Mouse (Mus musculus) liver, embryonic 13.5 days (tissue): ENCODE results near the gene Nfkb1. TPM values are rescaled to one million over a fixed set of nuclear protein-coding genes. Genes with fewer than 3 reads are reported as not detected.

Source experiments
- ATAC-seq: fragments of 200-750 bp; cut with Nextera tagmentation; 2 replicates; pipeline ENCODE4 v1.8.0; 2017; ENCODE audit warnings: low read depth, mild to moderate bottlenecking, moderate number of reproducible peaks, moderate library complexity
- DNase-seq: peaks from one replicate; pipeline ENCODE4 v3.0.0; 2022
- H3K27ac ChIP-seq: fragments of 300-500 bp; sonication (generic); 2 replicates; pipeline ENCODE4 v1.5.1; 2015; ENCODE audit warnings: moderate library complexity, mild to moderate bottlenecking, inconsistent platforms
- H3K27me3 ChIP-seq: fragments of 300-500 bp; sonication (generic); 2 replicates; pipeline ENCODE4 v1.6.1; 2015; ENCODE audit warnings: mild to moderate bottlenecking, inconsistent platforms
- H3K36me3 ChIP-seq: fragments of 300-500 bp; sonication (generic); 2 replicates; pipeline ENCODE4 v1.6.1; 2015; ENCODE audit warnings: mild to moderate bottlenecking, inconsistent platforms
- H3K4me1 ChIP-seq: fragments of 300-500 bp; sonication (generic); replicated peaks from 2 replicates; pipeline ENCODE4 v1.6.1; 2015; ENCODE audit warnings: inconsistent platforms
- H3K4me2 ChIP-seq: fragments of 300-500 bp; sonication (generic); 2 replicates; pipeline ENCODE4 v1.6.1; 2015; ENCODE audit warnings: inconsistent platforms, mild to moderate bottlenecking, moderate library complexity
- H3K4me3 ChIP-seq: fragments of 300-500 bp; sonication (generic); replicated peaks from 2 replicates; pipeline ENCODE4 v1.5.1; 2015; ENCODE audit warnings: mild to moderate bottlenecking, inconsistent platforms
- H3K9ac ChIP-seq: fragments of 300-500 bp; sonication (generic); 2 replicates; pipeline ENCODE4 v1.6.1; 2015; ENCODE audit warnings: mild to moderate bottlenecking, inconsistent platforms
- H3K9me3 ChIP-seq: fragments of 300-500 bp; sonication (generic); replicated peaks from 2 replicates; pipeline ENCODE4 v1.6.1; 2016; ENCODE audit warnings: inconsistent platforms
- WGBS: fragments of 180-500 bp; shearing (Covaris S2); methylation state at CpG from one replicate; pipeline ENCODE4 v1.1.7; 2015; ENCODE audit not compliant: insufficient replicate concordance; 5-methylcytosine and 5-hydroxymethylcytosine counted together
- polyA plus RNA-seq: library from polyadenylated mRNA; unstranded; fragments of >200 nt; fragmentation: Nextera tagmentation; extraction: Ambion mirVana; gene quantifications from 2 replicates; pipeline ENCODE4 v1.2.1, GENCODE M21; 2015

Nfkb1 gene
- polyA plus RNA-seq, 1 experiment from 2014 or later: 14.1 TPM

DNA sequence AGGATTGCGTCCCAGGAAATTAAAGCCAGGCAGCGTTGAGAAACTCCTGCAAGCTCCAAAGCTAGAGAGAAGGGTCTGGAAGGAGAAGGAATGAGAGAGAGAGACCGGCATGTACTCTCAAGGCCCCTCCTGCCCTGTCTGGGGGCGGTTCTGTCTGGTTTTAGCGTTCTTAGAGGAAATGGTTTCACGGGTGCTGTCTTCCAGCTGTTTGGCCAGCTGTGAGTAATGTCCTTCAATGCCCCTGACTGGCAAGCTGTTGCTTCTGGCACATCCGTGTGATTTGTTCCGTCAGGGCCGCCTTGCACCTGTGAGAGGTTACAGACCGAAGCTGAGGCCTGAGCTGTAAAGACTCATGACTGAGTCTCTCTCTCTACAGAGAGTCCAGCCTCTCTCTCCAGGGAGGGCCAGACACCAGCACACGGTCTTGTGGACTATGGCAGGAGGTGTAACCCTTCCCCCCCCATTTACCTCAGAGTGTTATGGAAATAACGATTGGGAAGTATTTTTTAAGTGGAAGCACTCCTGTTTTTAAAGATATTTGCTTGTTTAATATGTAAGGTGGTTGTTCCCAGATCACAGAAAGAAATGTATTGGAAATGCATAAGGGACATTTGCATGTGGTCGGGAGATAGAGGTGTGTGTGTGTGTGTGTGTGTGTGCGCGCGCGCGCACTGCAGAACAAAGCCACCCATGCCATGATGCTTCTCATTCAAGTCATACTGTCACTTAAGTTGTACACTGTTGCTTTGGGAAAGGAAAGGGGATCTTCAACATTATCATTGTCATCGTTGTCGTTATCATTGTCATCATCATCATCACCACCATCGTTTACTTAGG, 110.7 kb downstream of the Nfkb1 start:
- H3K27ac ChIP-seq: no peak overlapping the region
- H3K4me2 ChIP-seq: no peak overlapping the region
- H3K4me1 ChIP-seq: peaks cover 11% of the 10 kb centered on the region
- no peak overlapping the region for H3K9ac ChIP-seq
- H3K27me3 ChIP-seq: no peaks in the 10 kb centered on the region
- H3K4me3 ChIP-seq: no peak overlapping the region
- no peaks in the 10 kb centered on the region for H3K9me3 ChIP-seq
- ATAC-seq: no peak
- DNase-seq: no peak
- H3K36me3 ChIP-seq: peaks cover 13% of the 10 kb centered on the region
- 71% methylated on average over 21 of the region's 21 CpGs for WGBS

DNA sequence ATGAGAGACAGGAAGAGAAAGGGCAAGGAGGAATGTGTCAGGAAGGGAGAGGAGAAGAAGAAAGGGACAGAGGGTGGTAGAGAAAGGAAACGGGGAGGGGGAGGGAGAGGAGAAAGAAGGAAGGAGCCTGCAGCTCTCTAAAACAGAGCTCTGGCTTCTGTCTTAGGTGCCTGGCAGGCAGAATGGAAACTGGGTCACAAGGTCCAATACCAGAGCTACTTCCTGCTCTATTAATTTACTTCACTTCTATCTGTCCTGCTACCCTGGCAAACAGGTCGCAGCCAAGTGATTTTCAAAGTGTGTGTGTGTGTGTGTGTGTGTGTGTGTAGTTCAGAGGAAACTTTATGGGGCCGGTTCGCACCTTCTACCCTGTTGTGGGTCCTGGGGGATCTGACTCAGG, 112.2 kb downstream of the Nfkb1 start:
- H3K4me1 ChIP-seq: peaks cover 3% of the 10 kb centered on the region; the same call in 1 of the 2 replicates
- no peak for ATAC-seq

DNA sequence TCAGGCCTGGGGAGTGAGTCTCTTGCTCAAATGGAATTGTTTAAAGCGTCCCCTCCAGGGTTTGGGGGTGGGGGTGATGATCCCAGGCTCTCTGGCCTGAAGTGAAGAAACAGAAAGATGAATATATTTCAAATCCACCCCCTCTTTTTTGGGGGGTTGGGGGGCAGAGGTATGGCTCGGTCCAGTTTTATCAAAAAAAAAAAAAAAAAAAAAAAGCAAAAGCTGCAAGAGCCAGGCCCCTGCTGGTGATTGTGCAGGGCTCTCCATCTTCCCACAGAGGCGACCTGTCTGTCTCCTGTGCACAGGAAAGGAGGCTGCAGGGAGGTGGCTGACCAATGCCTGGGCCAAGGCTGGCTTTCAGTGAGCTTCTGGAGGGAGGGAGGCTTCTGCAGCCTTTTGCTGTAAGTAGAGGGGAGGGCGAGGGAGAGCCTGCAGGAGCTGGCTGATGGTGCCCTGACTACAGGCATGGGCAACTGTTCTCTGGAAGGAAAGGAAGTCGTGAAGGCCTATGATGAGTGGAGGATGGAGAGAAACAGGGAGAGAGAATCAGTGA, 112.7 kb downstream of the Nfkb1 start:
- no peaks in the 10 kb centered on the region for H3K9me3 ChIP-seq
- H3K27ac ChIP-seq: no peak overlapping the region
- no peaks in the 10 kb centered on the region for H3K27me3 ChIP-seq
- H3K9ac ChIP-seq: no peak overlapping the region
- WGBS: 44% methylated on average over 5 of the region's 5 CpGs
- DNase-seq: no peak
- H3K4me2 ChIP-seq: no peak overlapping the region
- no peak overlapping the region for H3K4me3 ChIP-seq
- H3K36me3 ChIP-seq: no peaks in the 10 kb centered on the region
- no peak for ATAC-seq
- H3K4me1 ChIP-seq: peaks cover 3% of the 10 kb centered on the region; the same call in 1 of the 2 replicates

More for the DNA sequence above, 112.2 kb downstream of the Nfkb1 start:
- H3K9ac ChIP-seq: no peak overlapping the region
- no peak overlapping the region for H3K27ac ChIP-seq
- no peak for DNase-seq
- no peak overlapping the region for H3K4me3 ChIP-seq
- no peaks in the 10 kb centered on the region for H3K27me3 ChIP-seq
- H3K4me2 ChIP-seq: no peak overlapping the region
- peaks cover 3% of the 10 kb centered on the region for H3K36me3 ChIP-seq
- no peaks in the 10 kb centered on the region for H3K9me3 ChIP-seq
- 46% methylated on average over 4 of the region's 4 CpGs for WGBS

DNA sequence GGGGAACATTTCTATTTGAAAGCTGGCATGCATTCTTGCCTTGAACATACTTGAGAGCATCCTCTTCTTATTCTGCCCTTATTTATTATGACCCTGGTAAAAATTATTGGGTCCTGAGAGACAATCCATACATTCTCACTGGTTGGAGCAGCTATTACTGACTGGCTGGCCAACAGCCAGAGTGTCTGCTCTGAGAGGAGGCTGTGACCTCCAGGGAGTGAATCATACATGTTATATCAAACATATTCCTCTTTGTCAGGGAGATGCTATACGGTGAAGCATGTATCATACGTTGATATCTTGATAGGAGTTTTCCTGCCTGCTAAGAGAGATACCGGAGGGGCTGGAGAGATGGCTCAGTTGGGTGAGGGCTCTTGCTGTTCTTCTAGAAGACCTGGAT, 116.2 kb downstream of the Nfkb1 start:
- no peak overlapping the region for H3K9ac ChIP-seq
- WGBS: 57% methylated on average over 3 of the region's 3 CpGs
- 0 out of 2 replicates have a peak, but pooled peaks cover 4% of the 10 kb centered on the region for H3K36me3 ChIP-seq
- no peak for ATAC-seq
- DNase-seq: no peak
- H3K4me3 ChIP-seq: no peak overlapping the region
- H3K27me3 ChIP-seq: no peaks in the 10 kb centered on the region
- no peaks in the 10 kb centered on the region for H3K9me3 ChIP-seq
- H3K4me1 ChIP-seq: no peaks in the 10 kb centered on the region
- no peak overlapping the region for H3K4me2 ChIP-seq
- H3K27ac ChIP-seq: no peak overlapping the region

DNA sequence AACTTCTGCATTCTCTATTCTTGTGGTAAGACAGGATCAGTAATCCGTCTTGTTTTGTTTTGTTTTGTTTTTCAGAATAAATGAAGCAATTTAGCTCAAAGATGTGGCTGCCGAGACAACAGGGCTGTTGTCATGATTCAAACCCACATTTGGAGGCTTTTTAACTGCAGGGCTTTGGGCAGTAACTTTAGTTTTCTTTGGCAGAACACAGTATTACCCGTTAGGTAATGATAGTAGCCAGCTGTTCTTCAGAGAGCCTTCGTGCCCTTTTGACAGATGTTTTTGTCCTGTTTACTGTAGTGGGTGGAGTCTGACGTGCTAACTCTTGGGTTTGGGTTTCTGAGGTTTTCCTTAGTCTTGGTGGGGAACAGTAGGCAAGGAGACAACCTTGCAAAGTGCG, 118.3 kb downstream of the Nfkb1 start:
- no peak for ATAC-seq

DNA sequence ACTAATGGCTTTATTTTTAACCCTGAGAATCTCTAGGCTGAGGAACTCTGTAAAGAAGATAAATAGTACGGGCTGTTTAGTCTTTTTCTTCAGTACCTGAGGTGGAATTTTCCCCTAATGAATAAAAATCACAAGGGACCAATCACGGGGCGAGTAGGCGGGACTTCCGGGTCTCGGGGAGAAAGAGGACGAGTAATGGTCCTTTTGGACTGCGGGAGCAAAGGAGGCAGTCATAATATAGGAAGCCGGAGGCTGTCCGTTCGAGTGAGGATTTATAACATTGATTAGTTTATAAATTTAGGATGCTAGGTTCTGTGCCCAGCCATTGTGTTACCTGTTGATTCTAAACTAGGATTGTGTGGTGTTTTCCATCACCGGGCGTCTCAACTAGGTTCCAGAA, 119.8 kb downstream of the Nfkb1 start:
- no peak overlapping the region for H3K9ac ChIP-seq
- ATAC-seq: no peak
- no peak overlapping the region for H3K4me3 ChIP-seq
- H3K27ac ChIP-seq: no peak overlapping the region
- 0 out of 2 replicates have a peak, but pooled peaks cover 4% of the 10 kb centered on the region for H3K36me3 ChIP-seq
- no peaks in the 10 kb centered on the region for H3K9me3 ChIP-seq
- no peaks in the 10 kb centered on the region for H3K27me3 ChIP-seq
- 72% methylated on average over 13 of the region's 13 CpGs for WGBS
- H3K4me2 ChIP-seq: no peak overlapping the region
- no peak for DNase-seq
- H3K4me1 ChIP-seq: peaks cover 7% of the 10 kb centered on the region

More for the DNA sequence above, 118.3 kb downstream of the Nfkb1 start:
- H3K9me3 ChIP-seq: no peaks in the 10 kb centered on the region
- 0 out of 2 replicates have a peak, but pooled peaks cover 4% of the 10 kb centered on the region for H3K36me3 ChIP-seq
- 38% methylated on average over 6 of the region's 6 CpGs for WGBS
- no peak for DNase-seq
- no peaks in the 10 kb centered on the region for H3K27me3 ChIP-seq
- no peak overlapping the region for H3K27ac ChIP-seq
- no peak overlapping the region for H3K9ac ChIP-seq
- H3K4me1 ChIP-seq: peaks cover 7% of the 10 kb centered on the region
- H3K4me3 ChIP-seq: no peak overlapping the region
- no peak overlapping the region for H3K4me2 ChIP-seq

DNA sequence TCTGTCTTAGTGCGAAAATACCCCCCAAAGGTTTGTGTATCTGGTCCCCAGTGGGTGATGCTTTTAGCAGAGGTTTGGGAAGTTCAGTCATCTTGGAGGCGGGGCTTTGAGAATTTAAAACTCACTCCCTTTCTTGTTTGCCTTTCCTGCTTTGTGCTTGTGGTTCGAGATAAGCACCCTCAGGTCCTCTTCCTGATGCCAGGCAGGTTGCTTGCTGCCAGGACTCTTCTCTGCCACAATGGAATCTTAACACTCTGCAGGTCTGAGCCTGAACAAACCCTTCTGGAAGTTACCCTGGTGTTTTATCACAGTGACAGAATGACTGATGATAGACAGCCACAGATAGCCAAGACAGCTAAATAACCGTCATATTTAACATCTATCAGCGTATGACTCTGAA, 122.7 kb downstream of the Nfkb1 start:
- Histone ChIP-seq H3K27me3 (no peaks in the 10 kb centered on the region), H3K9ac (no peak overlapping the region), H3K27ac (no peak overlapping the region), H3K36me3 (0 out of 2 replicates have a peak, but pooled peaks cover 4% of the 10 kb centered on the region), H3K4me2 (no peak overlapping the region), H3K9me3 (no peaks in the 10 kb centered on the region), H3K4me3 (no peak overlapping the region), H3K4me1 (peaks cover 7% of the 10 kb centered on the region)
- WGBS: 32% methylated on average over 5 of the region's 5 CpGs
- ATAC-seq: no peak
- no peak for DNase-seq

DNA sequence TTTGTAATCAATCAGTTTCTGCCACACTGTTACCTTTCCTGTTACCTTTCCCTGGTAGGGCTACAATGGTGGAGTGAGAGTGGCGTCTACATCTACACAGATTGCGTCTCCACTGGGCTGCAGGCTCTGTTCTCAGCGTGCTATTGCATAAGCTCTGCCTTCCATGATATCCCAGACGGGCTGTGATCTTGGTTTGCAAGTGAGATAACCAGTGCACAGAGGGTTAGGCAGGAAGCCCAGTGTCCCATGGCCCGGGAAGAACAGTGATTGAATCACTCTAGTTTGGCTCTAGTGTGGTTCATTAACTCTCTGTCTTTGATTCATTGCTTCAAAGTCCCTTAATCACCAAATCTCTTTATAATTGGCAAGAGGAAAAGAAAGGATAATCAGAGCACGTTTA, 123.5 kb downstream of the Nfkb1 start:
- Histone ChIP-seq H3K4me1 (peaks cover 7% of the 10 kb centered on the region), H3K27ac (no peak overlapping the region), H3K9me3 (no peaks in the 10 kb centered on the region), H3K27me3 (no peaks in the 10 kb centered on the region), H3K4me3 (no peak overlapping the region), H3K4me2 (no peak overlapping the region), H3K36me3 (0 out of 2 replicates have a peak, but pooled peaks cover 4% of the 10 kb centered on the region), H3K9ac (no peak overlapping the region)
- ATAC-seq (no peak), DNase-seq (no peak)
- 50% methylated on average over 6 of the region's 6 CpGs for WGBS

DNA sequence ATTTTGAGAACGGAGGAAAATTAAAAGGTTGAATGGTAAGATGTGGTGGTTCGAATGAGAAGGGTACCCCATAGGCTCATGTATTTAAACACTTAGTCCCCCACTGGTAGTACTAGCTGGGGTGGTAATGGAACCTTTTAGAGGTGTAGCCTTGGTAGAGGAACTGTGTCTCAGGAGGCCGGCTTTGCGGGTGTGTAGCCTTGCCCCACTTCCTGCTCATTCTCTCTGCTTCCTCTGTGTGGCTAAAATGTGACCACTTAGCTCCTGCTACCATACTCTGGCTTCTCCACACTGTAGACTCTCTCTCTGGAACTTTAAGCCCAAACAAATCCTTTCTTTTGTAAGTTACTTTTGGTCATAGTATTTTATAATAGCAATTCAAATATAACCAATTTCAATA, 126.0 kb downstream of the Nfkb1 start:
- Histone ChIP-seq H3K27ac (no peak overlapping the region), H3K27me3 (no peaks in the 10 kb centered on the region), H3K4me3 (no peak overlapping the region), H3K4me1 (peaks cover 7% of the 10 kb centered on the region), H3K9ac (no peak overlapping the region), H3K4me2 (no peak overlapping the region), H3K36me3 (0 out of 2 replicates have a peak, but pooled peaks cover under 1% of the 10 kb centered on the region), H3K9me3 (no peaks in the 10 kb centered on the region)
- no peak for DNase-seq
- ATAC-seq: no peak
- 44% methylated on average over 4 of the region's 4 CpGs for WGBS

DNA sequence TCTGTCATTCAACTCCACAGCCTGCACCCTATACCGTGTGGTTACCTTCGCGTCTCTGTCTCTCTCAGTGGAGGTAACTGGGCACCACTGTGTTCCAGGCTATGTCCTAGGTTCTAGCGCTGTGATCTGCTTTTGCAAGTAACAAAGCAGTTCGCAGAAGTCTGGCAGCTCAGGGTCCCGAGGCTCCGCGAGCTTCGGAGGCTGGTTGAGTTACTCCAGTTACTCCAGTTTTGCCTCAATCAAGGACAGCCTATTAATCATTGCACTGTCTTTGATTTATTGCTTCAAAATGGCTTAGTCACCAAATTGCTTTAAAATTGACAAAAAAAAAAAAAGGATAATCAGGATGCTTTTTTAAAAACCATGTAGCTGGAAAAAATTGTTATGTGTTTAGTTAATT, 126.6 kb downstream of the Nfkb1 start:
- no peaks in the 10 kb centered on the region for H3K9me3 ChIP-seq
- WGBS: 79% methylated on average over 9 of the region's 9 CpGs
- H3K27me3 ChIP-seq: no peaks in the 10 kb centered on the region
- no peak for DNase-seq
- no peaks in the 10 kb centered on the region for H3K36me3 ChIP-seq
- ATAC-seq: no peak
- no peak overlapping the region for H3K4me3 ChIP-seq
- H3K9ac ChIP-seq: no peak overlapping the region
- H3K27ac ChIP-seq: no peak overlapping the region
- peaks cover 7% of the 10 kb centered on the region for H3K4me1 ChIP-seq
- H3K4me2 ChIP-seq: no peak overlapping the region

DNA sequence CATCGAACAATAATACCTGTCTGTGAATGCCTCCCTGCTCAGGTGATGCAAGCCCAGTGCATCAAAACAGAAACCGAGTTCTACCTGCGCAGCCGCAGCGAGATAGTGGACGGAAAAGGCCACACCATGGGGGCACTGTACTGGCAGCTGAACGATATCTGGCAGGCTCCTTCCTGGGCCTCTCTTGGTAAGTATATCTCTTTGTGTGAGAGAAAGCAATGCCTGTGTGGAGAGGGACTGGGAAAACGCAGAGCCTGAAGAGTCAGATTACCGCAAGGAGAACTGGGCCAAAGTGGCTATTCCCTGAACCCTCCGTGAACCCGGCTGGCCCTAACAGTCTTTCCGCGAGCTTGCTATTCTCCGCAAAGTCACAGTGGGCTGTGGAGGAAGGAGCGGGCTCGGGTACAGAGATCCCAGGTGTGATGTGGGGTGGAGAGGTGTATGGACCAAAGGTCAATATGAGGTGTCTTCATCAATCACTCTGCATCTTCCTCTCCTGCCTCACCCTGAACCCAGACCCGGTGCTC, 128.1 kb downstream of the Nfkb1 start:
- 83% methylated on average over 17 of the region's 17 CpGs for WGBS
- no peak for DNase-seq

More for the DNA sequence above, 128.1 kb downstream of the Nfkb1 start:
- Histone ChIP-seq H3K4me3 (no peak overlapping the region), H3K36me3 (no peaks in the 10 kb centered on the region), H3K4me2 (no peak overlapping the region), H3K4me1 (no peaks in the 10 kb centered on the region), H3K27ac (no peak overlapping the region), H3K27me3 (no peaks in the 10 kb centered on the region), H3K9me3 (no peaks in the 10 kb centered on the region), H3K9ac (no peak overlapping the region)
- ATAC-seq: no peak
